Mouse (Mus musculus) liver, embryonic 16.5 days (tissue): ENCODE measurements at regions not wholly inside any gene's neighbourhood (a gene's known extent, or its start where the extent isn't known, plus 50 kb on each side); places are given as distances from the start of the nearest gene placed in this dataset.

ENCODE experiments used
- ATAC-seq: fragments of 200-750 bp; cut with Nextera tagmentation; 2 replicates; pipeline ENCODE4 v1.8.0; 2017; ENCODE audit warnings: low read depth, mild to moderate bottlenecking, moderate number of reproducible peaks, moderate library complexity
- H3K27ac ChIP-seq: fragments of 300-500 bp; sonication (generic); 2 replicates; pipeline ENCODE4 v1.5.1; 2014; ENCODE audit warnings: mild to moderate bottlenecking, low read length
- H3K27me3 ChIP-seq: fragments of 300-500 bp; sonication (generic); 2 replicates; pipeline ENCODE4 v1.6.1; 2014; ENCODE audit warnings: low read depth, low read length, mixed read lengths; ENCODE audit not compliant: control insufficient read depth, insufficient read depth
- H3K36me3 ChIP-seq: fragments of 300-500 bp; sonication (generic); 2 replicates; pipeline ENCODE4 v1.6.1; 2014; ENCODE audit warnings: mild to moderate bottlenecking; ENCODE audit not compliant: control insufficient read depth, insufficient read depth
- H3K4me1 ChIP-seq: fragments of 300-500 bp; sonication (generic); 2 replicates; pipeline ENCODE4 v1.6.1; 2014; ENCODE audit warnings: low read depth, low read length, mixed read lengths; ENCODE audit not compliant: control insufficient read depth
- H3K4me2 ChIP-seq: fragments of 300-500 bp; sonication (generic); 2 replicates; pipeline ENCODE4 v1.6.1; 2014; ENCODE audit warnings: low read depth, low read length, mixed read lengths
- H3K4me3 ChIP-seq: fragments of 300-500 bp; sonication (generic); 2 replicates; pipeline ENCODE4 v1.5.1; 2014; ENCODE audit warnings: low read depth, mild to moderate bottlenecking, low read length
- H3K9ac ChIP-seq: fragments of 300-500 bp; sonication (generic); 2 replicates; pipeline ENCODE4 v1.6.1; 2014; ENCODE audit warnings: low read depth, low read length
- H3K9me3 ChIP-seq: fragments of 300-500 bp; sonication (generic); replicated peaks from 2 replicates; pipeline ENCODE4 v1.6.1; 2016; ENCODE audit warnings: low read length; ENCODE audit not compliant: control insufficient read depth
- WGBS: fragments of 180-500 bp; shearing (Covaris S2); extraction: QIAGEN DNeasy Blood & Tissue Kit; methylation state at CpG from one replicate; pipeline ENCODE4 v1.1.7; 2014; ENCODE audit not compliant: insufficient replicate concordance; 5-methylcytosine and 5-hydroxymethylcytosine counted together

DNA sequence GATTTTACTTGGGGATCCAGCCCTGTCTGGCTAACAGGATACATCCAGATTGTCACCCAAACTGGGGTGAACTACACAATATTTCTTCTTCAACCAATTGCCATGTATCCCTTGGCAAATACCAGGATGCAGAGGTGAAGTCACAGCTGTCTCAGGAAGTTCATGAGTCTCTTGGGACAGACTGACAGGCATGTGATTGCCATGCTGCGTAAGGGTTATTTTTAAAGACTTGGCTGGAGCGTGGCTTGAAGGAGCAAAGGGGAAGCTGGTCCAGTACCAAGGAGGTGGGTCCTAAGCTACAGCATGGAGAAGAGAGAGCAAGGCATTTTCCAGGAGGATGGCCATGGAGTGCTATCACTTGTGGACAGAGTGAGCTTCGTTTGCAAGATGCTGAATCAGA is 55.8 kb upstream of the Csf1 start:
- Histone ChIP-seq H3K27ac (no peak overlapping the region), H3K4me1 (peaks cover 12% of the 10 kb centered on the region), H3K27me3 (no peaks in the 10 kb centered on the region), H3K36me3 (no peaks in the 10 kb centered on the region), H3K4me3 (no peak overlapping the region), H3K9me3 (no peaks in the 10 kb centered on the region), H3K4me2 (no peak overlapping the region), H3K9ac (no peak overlapping the region)
- no peak for ATAC-seq
- WGBS = 54% methylated on average over 3 of the region's 3 CpGs

GRCm38 (mm10) chr3:107814280-107814679 is 54.0 kb upstream of the Csf1 start:
- Histone ChIP-seq H3K9ac (no peak overlapping the region), H3K4me2 (no peak overlapping the region), H3K36me3 (no peaks in the 10 kb centered on the region), H3K27ac (no peak overlapping the region), H3K27me3 (no peaks in the 10 kb centered on the region), H3K4me1 (peaks cover 11% of the 10 kb centered on the region), H3K9me3 (no peaks in the 10 kb centered on the region), H3K4me3 (no peak overlapping the region)
- ATAC-seq = no peak
- 72% methylated on average over 5 of the region's 5 CpGs for WGBS

GRCm38 (mm10) chr3:107812885-107813284 is 52.6 kb upstream of the Csf1 start:
- H3K27me3 ChIP-seq = no peaks in the 10 kb centered on the region
- no peaks in the 10 kb centered on the region for H3K36me3 ChIP-seq
- H3K9me3 ChIP-seq = no peaks in the 10 kb centered on the region
- no peak overlapping the region for H3K4me2 ChIP-seq
- no peak for ATAC-seq
- H3K4me1 ChIP-seq = peaks cover 4% of the 10 kb centered on the region; the same call in 1 of the 2 replicates
- no peak overlapping the region for H3K9ac ChIP-seq
- 37% methylated on average over 4 of the region's 4 CpGs for WGBS
- H3K4me3 ChIP-seq = no peak overlapping the region
- H3K27ac ChIP-seq = no peak overlapping the region

- no peak overlapping the region for H3K27ac ChIP-seq
- peaks cover 4% of the 10 kb centered on the region; the same call in 1 of the 2 replicates for H3K4me1 ChIP-seq
- no peak overlapping the region for H3K4me2 ChIP-seq
- H3K36me3 ChIP-seq = no peaks in the 10 kb centered on the region
- H3K9ac ChIP-seq = no peak overlapping the region
- ATAC-seq = no peak
- WGBS = 72% methylated on average over 4 of the region's 4 CpGs
- H3K9me3 ChIP-seq = no peaks in the 10 kb centered on the region
- no peaks in the 10 kb centered on the region for H3K27me3 ChIP-seq
- no peak overlapping the region for H3K4me3 ChIP-seq
Measured at GRCm38 (mm10) chr3:107812341-107812740, 52.1 kb upstream of the Csf1 start.

- Histone ChIP-seq H3K27ac (no peak overlapping the region), H3K27me3 (no peaks in the 10 kb centered on the region), H3K4me1 (peaks cover 4% of the 10 kb centered on the region; the same call in 1 of the 2 replicates), H3K9me3 (no peaks in the 10 kb centered on the region), H3K4me3 (no peak overlapping the region), H3K36me3 (no peaks in the 10 kb centered on the region), H3K9ac (no peak overlapping the region), H3K4me2 (no peak overlapping the region)
- ATAC-seq = no peak
- 53% methylated on average over 9 of the region's 9 CpGs for WGBS
Measured at GRCm38 (mm10) chr3:107810452-107811050, 50.3 kb upstream of the Csf1 start.
